Mouse (Mus musculus) thymus, postnatal 25 days (tissue): ENCODE results near the gene Olfr444.

ENCODE experiments used
- DNase-seq: peaks from one replicate; pipeline ENCODE4 v3.0.0; 2022

Olfr444 gene

DNA sequence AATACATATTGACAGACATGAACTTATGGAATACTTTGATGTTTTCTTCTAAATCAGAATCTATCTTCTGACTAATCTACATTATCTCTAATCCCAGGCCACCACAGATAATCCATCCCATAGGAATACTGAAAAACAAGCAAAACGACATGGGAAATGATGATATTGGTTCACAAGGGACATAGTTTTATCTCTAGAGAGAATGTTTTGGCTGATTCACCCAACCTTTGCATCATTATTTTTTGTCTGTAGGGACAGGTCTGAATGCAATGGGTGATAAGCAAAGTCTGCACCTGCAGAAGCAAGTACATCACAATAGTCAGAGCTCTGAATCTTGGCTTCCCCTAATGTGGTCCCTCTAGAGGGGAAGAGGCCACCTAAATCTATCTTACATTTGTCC is at the start of gene Olfr444:
Gene Olfr444, plus strand, starts transcription at position 301 of the 400 bp plus-strand sequence.
- DNase-seq, result no peak

DNA sequence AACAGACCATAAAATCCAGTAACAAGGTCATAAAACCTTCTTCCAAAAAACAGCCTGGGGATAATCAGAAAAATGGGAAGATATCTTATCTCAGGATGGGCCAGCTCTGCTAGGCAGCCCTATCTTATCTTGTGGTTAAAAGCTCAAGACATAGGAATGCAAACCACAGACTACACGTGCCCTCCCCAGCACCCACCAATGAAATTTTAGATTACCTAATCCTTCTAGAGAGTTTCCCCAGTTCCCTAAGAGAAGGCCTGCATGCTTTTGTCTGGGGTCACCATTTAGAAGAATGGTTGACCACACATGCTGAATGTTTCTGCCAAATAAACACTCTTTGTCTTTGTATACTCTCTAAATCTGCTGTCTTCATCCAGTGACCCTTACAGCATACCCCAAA is 48.5 kb upstream of the Olfr444 start:
- no peak for DNase-seq

DNA sequence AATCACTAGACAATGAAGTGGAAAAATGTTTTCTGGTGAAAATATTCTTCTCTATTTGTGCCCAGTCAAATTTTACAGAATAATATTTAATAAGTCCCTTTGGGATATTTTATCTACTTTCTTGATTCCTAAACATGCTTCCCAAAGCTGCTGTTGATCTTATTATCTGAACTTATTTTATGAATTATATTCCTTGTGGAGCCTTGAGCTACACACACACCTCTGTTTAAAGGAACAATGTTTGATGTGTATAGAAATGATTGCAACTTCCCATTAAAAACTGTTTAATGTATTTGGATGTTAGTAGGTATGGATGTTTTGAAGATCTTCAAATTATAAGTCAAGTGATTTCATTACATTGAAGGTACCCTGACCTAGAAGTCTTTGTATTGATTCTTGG is 40.3 kb upstream of the Olfr444 start, which contains the start of gene Olfr447:
Gene Olfr447, plus strand, starts transcription at position 301 of the 400 bp plus-strand sequence.
- DNase-seq, result no peak

DNA sequence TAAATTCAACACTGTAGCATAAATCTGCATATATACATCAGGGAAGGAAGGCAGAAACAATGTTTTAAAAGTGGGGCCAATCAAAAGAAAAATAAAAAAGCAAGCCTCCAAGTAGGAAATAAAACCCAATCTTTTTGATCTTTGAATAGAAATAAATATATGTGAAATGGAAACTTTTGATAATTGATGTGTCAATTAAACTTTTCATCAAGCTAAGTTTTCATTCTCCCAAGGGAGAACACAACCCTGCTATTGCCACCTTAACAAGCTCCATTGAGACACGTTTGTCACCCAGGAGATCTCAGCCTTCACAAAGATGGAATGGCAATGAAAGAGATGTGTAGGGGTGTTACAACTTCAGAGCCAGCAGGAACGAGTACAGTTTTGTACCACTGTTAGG is 27.8 kb upstream of the Olfr444 start, which contains the start of gene Olfr446:
Gene Olfr446, plus strand, starts transcription at position 301 of the 400 bp plus-strand sequence.
- no peak for DNase-seq

DNA sequence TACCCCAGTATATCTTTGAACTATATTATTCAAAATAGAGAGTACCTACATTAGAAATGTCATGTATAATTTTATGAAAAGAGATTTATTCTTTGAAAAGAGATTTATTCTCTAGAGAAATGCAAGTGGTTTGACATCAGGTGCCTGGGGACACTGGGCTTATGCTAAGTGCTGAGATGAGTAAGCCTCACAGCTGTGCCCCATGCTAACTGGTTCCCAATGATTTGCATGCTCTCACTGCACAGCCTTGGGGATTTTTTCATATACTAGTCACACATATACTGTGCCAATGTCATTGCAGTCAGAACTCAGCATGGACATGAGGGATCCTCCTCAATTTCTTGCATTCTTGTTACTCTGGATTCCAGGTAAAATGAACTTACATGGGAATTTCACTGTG is 31.5 kb downstream of the Olfr444 start:
- no peak for DNase-seq
